Mouse (Mus musculus) intestine, embryonic 14.5 days (tissue): ENCODE measurements around the gene Borcs6. TPM values are rescaled to one million over a fixed set of nuclear protein-coding genes. Genes with fewer than 3 reads are reported as not detected.
"Not testable (repeated sequence)": the region's sequence is repeated elsewhere in the genome, so short reads cannot be mapped to it uniquely, and the experiment has no call there.

Experiments
- ATAC-seq: fragments of 200-750 bp; cut with Nextera tagmentation; replicated peaks from 2 replicates; pipeline ENCODE4 v1.8.0; 2017; ENCODE audit warnings: low read depth, moderate number of reproducible peaks, moderate TSS enrichment, moderate library complexity; ENCODE audit not compliant: low FRiP score, low TSS enrichment
- DNase-seq: peaks from one replicate; pipeline ENCODE4 v3.0.0-alpha.2; 2018; ENCODE audit warnings: low spot score
- H3K27ac ChIP-seq: fragments of 300-500 bp; sonication (generic); 2 replicates; pipeline ENCODE4 v1.5.1; 2014; ENCODE audit warnings: low read depth, mild to moderate bottlenecking, control low read depth
- H3K27me3 ChIP-seq: fragments of 300-500 bp; sonication (generic); replicated peaks from 2 replicates; pipeline ENCODE4 v1.6.1; 2014; ENCODE audit warnings: low read length, control low read depth; ENCODE audit not compliant: control insufficient read depth, insufficient read depth
- H3K36me3 ChIP-seq: fragments of 300-500 bp; sonication (generic); 2 replicates; pipeline ENCODE4 v1.6.1; 2014; ENCODE audit warnings: low read length, control low read depth; ENCODE audit not compliant: control insufficient read depth, insufficient read depth
- H3K4me1 ChIP-seq: fragments of 300-500 bp; sonication (generic); replicated peaks from 2 replicates; pipeline ENCODE4 v1.6.1; 2014; ENCODE audit warnings: low read length, control low read depth, mixed read lengths; ENCODE audit not compliant: control insufficient read depth, insufficient read depth
- H3K4me2 ChIP-seq: fragments of 300-500 bp; sonication (generic); 2 replicates; pipeline ENCODE4 v1.6.1; 2014; ENCODE audit warnings: low read length
- H3K4me3 ChIP-seq: fragments of 300-500 bp; sonication (generic); 2 replicates; pipeline ENCODE4 v1.5.1; 2014; ENCODE audit warnings: low read depth, low read length, control low read depth, mixed read lengths
- H3K9ac ChIP-seq: fragments of 300-500 bp; sonication (generic); 2 replicates; pipeline ENCODE4 v1.6.1; 2014; ENCODE audit warnings: mild to moderate bottlenecking, low read length
- H3K9me3 ChIP-seq: fragments of 300-500 bp; sonication (generic); 2 replicates; pipeline ENCODE4 v1.6.1; 2016; ENCODE audit warnings: low read length, control low read depth; ENCODE audit not compliant: control insufficient read depth
- WGBS: fragments of 180-500 bp; shearing (Covaris S2); extraction: QIAGEN DNeasy Blood & Tissue Kit; methylation state at CpG from one replicate; pipeline ENCODE4 v1.1.7; 2014; 5-methylcytosine and 5-hydroxymethylcytosine counted together
- polyA plus RNA-seq: library from polyadenylated mRNA; unstranded; fragments of >200 nt; fragmentation: Nextera tagmentation; extraction: Ambion mirVana; gene quantifications from 2 replicates; pipeline ENCODE4 v1.2.1, GENCODE M21; 2014

Borcs6 gene
- polyA plus RNA-seq, 1 experiment from 2014 or later, result 8.8 TPM

GRCm38 (mm10) chr11:69092871-69093270 lies 33.4 kb downstream of the Borcs6 start:
- peaks cover 40% of the 10 kb centered on the region for H3K4me1 ChIP-seq
- no peak for DNase-seq
- no peak overlapping the region for H3K4me2 ChIP-seq
- H3K9me3 ChIP-seq, result no peaks in the 10 kb centered on the region
- 88% methylated on average over 4 of the region's 4 CpGs for WGBS
- no peaks in the 10 kb centered on the region for H3K27me3 ChIP-seq
- no peak overlapping the region for H3K9ac ChIP-seq
- peaks cover 37% of the 10 kb centered on the region for H3K36me3 ChIP-seq
- no peak overlapping the region for H3K27ac ChIP-seq
- no peak for ATAC-seq
- no peak overlapping the region for H3K4me3 ChIP-seq

GRCm38 (mm10) chr11:69093856-69094255 lies 34.3 kb downstream of the Borcs6 start:
- not testable (repeated sequence) for H3K27me3 ChIP-seq, ATAC-seq, H3K4me3 ChIP-seq, H3K4me2 ChIP-seq, DNase-seq, H3K9ac ChIP-seq, H3K9me3 ChIP-seq
- Histone ChIP-seq H3K27ac (peak overlapping the region; percentile 92; the same call in 1 of the 2 replicates), H3K36me3 (peaks cover 37% of the 10 kb centered on the region), H3K4me1 (peaks cover 45% of the 10 kb centered on the region)
- 88% methylated on average over 7 of the region's 7 CpGs for WGBS

- Histone ChIP-seq H3K9me3 (no peaks in the 10 kb centered on the region), H3K27ac (peak within 1 kb of the TSS; percentile 92), H3K4me2 (peak within 1 kb of the TSS; percentile 98), H3K4me1 (peaks cover 46% of the 10 kb centered on the region), H3K36me3 (peaks cover 30% of the 10 kb centered on the region), H3K9ac (peak within 1 kb of the TSS; percentile 69), H3K27me3 (no peaks in the 10 kb centered on the region), H3K4me3 (peak within 1 kb of the TSS; percentile 68)
- peak; percentile 90 for ATAC-seq
- DNase-seq, result peak; percentile 96
- WGBS, result 1% methylated on average over 37 of the region's 37 CpGs
Observed at GRCm38 (mm10) chr11:69094697-69095429, 35.3 kb downstream of the Borcs6 start, which contains the start of gene Per1. Gene Per1 (plus strand): TSS chr11:69095217.

GRCm38 (mm10) chr11:69095511-69096231 lies 36.2 kb downstream of the Borcs6 start:
- Histone ChIP-seq H3K36me3 (peaks cover 24% of the 10 kb centered on the region), H3K4me1 (peaks cover 45% of the 10 kb centered on the region), H3K27me3 (no peaks in the 10 kb centered on the region), H3K4me3 (peak overlapping the region; percentile 68), H3K9ac (peak overlapping the region; percentile 69), H3K4me2 (peak overlapping the region; percentile 98), H3K9me3 (no peaks in the 10 kb centered on the region), H3K27ac (peak overlapping the region; percentile 92)
- ATAC-seq (no peak), DNase-seq (peak; percentile 69)
- 2% methylated on average over 27 of the region's 27 CpGs for WGBS

GRCm38 (mm10) chr11:69096360-69096986 lies 37.0 kb downstream of the Borcs6 start:
- Histone ChIP-seq H3K9me3 (no peaks in the 10 kb centered on the region), H3K27me3 (no peaks in the 10 kb centered on the region), H3K9ac (peak overlapping the region; percentile 69), H3K4me3 (peak overlapping the region; percentile 68), H3K4me2 (peak overlapping the region; percentile 98), H3K27ac (peak overlapping the region; percentile 92), H3K4me1 (peaks cover 43% of the 10 kb centered on the region), H3K36me3 (peaks cover 24% of the 10 kb centered on the region)
- no peak for DNase-seq
- ATAC-seq, result 0 out of 2 replicates have a peak, but pooled peaks have one; percentile 0
- WGBS, result 11% methylated on average over 9 of the region's 9 CpGs

GRCm38 (mm10) chr11:69096987-69097900 lies 37.7 kb downstream of the Borcs6 start:
- no peaks in the 10 kb centered on the region for H3K9me3 ChIP-seq
- H3K9ac ChIP-seq, result peak overlapping the region; percentile 47
- peak overlapping the region; percentile 92 for H3K27ac ChIP-seq
- H3K4me3 ChIP-seq, result peak overlapping the region; percentile 68
- peaks cover 24% of the 10 kb centered on the region for H3K36me3 ChIP-seq
- peak; percentile 97 for DNase-seq
- 3% methylated on average over 28 of the region's 29 CpGs for WGBS
- peaks cover 43% of the 10 kb centered on the region for H3K4me1 ChIP-seq
- H3K27me3 ChIP-seq, result no peaks in the 10 kb centered on the region
- H3K4me2 ChIP-seq, result peak overlapping the region; percentile 98
- ATAC-seq, result peak; percentile 33

GRCm38 (mm10) chr11:69098039-69098761 lies 38.7 kb downstream of the Borcs6 start:
- ATAC-seq (no peak), DNase-seq (no peak)
- H3K4me3 ChIP-seq, result peak overlapping the region; percentile 46
- peaks cover 43% of the 10 kb centered on the region for H3K4me1 ChIP-seq
- WGBS, result 24% methylated on average over 8 of the region's 8 CpGs
- peaks cover 27% of the 10 kb centered on the region for H3K36me3 ChIP-seq
- no peak overlapping the region; the same call in 1 of the 2 replicates for H3K9ac ChIP-seq
- H3K9me3 ChIP-seq, result no peaks in the 10 kb centered on the region
- H3K4me2 ChIP-seq, result peak overlapping the region; percentile 98
- peak overlapping the region; percentile 92 for H3K27ac ChIP-seq
- no peaks in the 10 kb centered on the region for H3K27me3 ChIP-seq
